Mouse (Mus musculus) stomach, embryonic 15.5 days (tissue): ENCODE measurements around the gene Gm27235. TPM values are rescaled to one million over a fixed set of nuclear protein-coding genes. Genes with fewer than 3 reads are reported as not detected.
"Not testable (repeated sequence)": the region's sequence is repeated elsewhere in the genome, so short reads cannot be mapped to it uniquely, and the experiment has no call there.

ENCODE experiments used
- ATAC-seq: fragments of 200-750 bp; cut with Nextera tagmentation; 2 replicates; pipeline ENCODE4 v1.8.0; 2017; ENCODE audit warnings: low read depth, moderate number of reproducible peaks, moderate TSS enrichment; ENCODE audit not compliant: insufficient read depth, low FRiP score
- H3K27ac ChIP-seq: fragments of 300-500 bp; sonication (generic); 2 replicates; pipeline ENCODE4 v1.5.1; 2015; ENCODE audit warnings: mild to moderate bottlenecking, inconsistent platforms
- H3K27me3 ChIP-seq: fragments of 300-500 bp; sonication (generic); replicated peaks from 2 replicates; pipeline ENCODE4 v1.6.1; 2015; ENCODE audit warnings: inconsistent platforms
- H3K36me3 ChIP-seq: fragments of 300-500 bp; sonication (generic); 2 replicates; pipeline ENCODE4 v1.6.1; 2015; ENCODE audit warnings: inconsistent platforms
- H3K4me1 ChIP-seq: fragments of 300-500 bp; sonication (generic); 2 replicates; pipeline ENCODE4 v1.6.1; 2015; ENCODE audit warnings: inconsistent platforms
- H3K4me2 ChIP-seq: fragments of 300-500 bp; sonication (generic); 2 replicates; pipeline ENCODE4 v1.6.1; 2015; ENCODE audit warnings: mild to moderate bottlenecking, inconsistent platforms
- H3K4me3 ChIP-seq: fragments of 300-500 bp; sonication (generic); replicated peaks from 2 replicates; pipeline ENCODE4 v1.5.1; 2015; ENCODE audit warnings: inconsistent platforms
- H3K9ac ChIP-seq: fragments of 300-500 bp; sonication (generic); 2 replicates; pipeline ENCODE4 v1.6.1; 2015; ENCODE audit warnings: inconsistent platforms
- H3K9me3 ChIP-seq: fragments of 300-500 bp; sonication (generic); 2 replicates; pipeline ENCODE4 v1.6.1; 2016; ENCODE audit warnings: inconsistent platforms
- WGBS: fragments of 180-500 bp; shearing (Covaris S2); methylation state at CpG from one replicate; pipeline ENCODE4 v1.1.7; 2015; 5-methylcytosine and 5-hydroxymethylcytosine counted together
- polyA plus RNA-seq: library from polyadenylated mRNA; unstranded; fragments of >200 nt; fragmentation: Nextera tagmentation; extraction: Ambion mirVana; gene quantifications from 2 replicates; pipeline ENCODE4 v1.2.1, GENCODE M21; 2015

Gm27235 gene
- not detected in 2 replicates for polyA plus RNA-seq

GRCm38 (mm10) chr9:35790001-35790400, at the start of gene Gm27235, which contains the start of gene D730048I06Rik:
Gm27235 (minus strand) TSS chr9:35790101.
D730048I06Rik (minus strand) TSS chr9:35790112.
- no peaks in the 10 kb centered on the region for H3K27me3 ChIP-seq
- H3K27ac ChIP-seq = no peak within 1 kb of the TSS
- 89% methylated on average over 3 of the region's 3 CpGs for WGBS
- H3K4me3 ChIP-seq = no peak within 1 kb of the TSS
- no peaks in the 10 kb centered on the region for H3K9me3 ChIP-seq
- no peaks in the 10 kb centered on the region for H3K36me3 ChIP-seq
- H3K4me2 ChIP-seq = no peak within 1 kb of the TSS
- no peak within 1 kb of the TSS for H3K9ac ChIP-seq
- ATAC-seq = no peak
- H3K4me1 ChIP-seq = no peaks in the 10 kb centered on the region

GRCm38 (mm10) chr9:35817881-35818280, 28.0 kb upstream of the Gm27235 start:
- 94% methylated on average over 15 of the region's 15 CpGs for WGBS
- ATAC-seq, H3K4me1 ChIP-seq, H3K9ac ChIP-seq, H3K4me2 ChIP-seq, H3K27me3 ChIP-seq, H3K27ac ChIP-seq, H3K4me3 ChIP-seq, H3K36me3 ChIP-seq, H3K9me3 ChIP-seq: not testable (repeated sequence)

GRCm38 (mm10) chr9:35798146-35798545, 8.2 kb upstream of the Gm27235 start:
- no peak for ATAC-seq
- no peaks in the 10 kb centered on the region for H3K9me3 ChIP-seq
- no peak overlapping the region for H3K4me2 ChIP-seq

GRCm38 (mm10) chr9:35778009-35778408, 11.9 kb downstream of the Gm27235 start, which contains the start of gene Gm17727:
Gm17727 (minus strand) TSS chr9:35778109.
- no peak for ATAC-seq

More at GRCm38 (mm10) chr9:35798146-35798545, 8.2 kb upstream of the Gm27235 start:
- Histone ChIP-seq H3K4me1 (no peaks in the 10 kb centered on the region), H3K27ac (no peak overlapping the region), H3K27me3 (no peaks in the 10 kb centered on the region), H3K36me3 (no peaks in the 10 kb centered on the region), H3K4me3 (no peak overlapping the region), H3K9ac (no peak overlapping the region)

GRCm38 (mm10) chr9:35756843-35757242, 33.1 kb downstream of the Gm27235 start:
- Histone ChIP-seq H3K27me3 (no peaks in the 10 kb centered on the region), H3K4me2 (no peak overlapping the region), H3K36me3 (no peaks in the 10 kb centered on the region), H3K4me3 (no peak overlapping the region), H3K9me3 (no peaks in the 10 kb centered on the region), H3K9ac (no peak overlapping the region), H3K4me1 (no peaks in the 10 kb centered on the region), H3K27ac (no peak overlapping the region)
- ATAC-seq = no peak

More at GRCm38 (mm10) chr9:35778009-35778408, 11.9 kb downstream of the Gm27235 start, which contains the start of gene Gm17727:
- Histone ChIP-seq H3K4me3 (no peak within 1 kb of the TSS), H3K9ac (no peak within 1 kb of the TSS), H3K4me1 (no peaks in the 10 kb centered on the region), H3K27ac (no peak within 1 kb of the TSS), H3K4me2 (no peak within 1 kb of the TSS), H3K36me3 (no peaks in the 10 kb centered on the region), H3K27me3 (no peaks in the 10 kb centered on the region), H3K9me3 (no peaks in the 10 kb centered on the region)
- 60% methylated on average over 3 of the region's 3 CpGs for WGBS

- H3K4me2 ChIP-seq = no peak within 1 kb of the TSS
- ATAC-seq = no peak
- H3K27ac ChIP-seq = no peak within 1 kb of the TSS
- H3K4me3 ChIP-seq = no peak within 1 kb of the TSS
- no peaks in the 10 kb centered on the region for H3K27me3 ChIP-seq
- H3K9me3 ChIP-seq = no peaks in the 10 kb centered on the region
- H3K36me3 ChIP-seq = no peaks in the 10 kb centered on the region
- H3K4me1 ChIP-seq = no peaks in the 10 kb centered on the region
- no peak within 1 kb of the TSS for H3K9ac ChIP-seq
Measured at GRCm38 (mm10) chr9:35740749-35741148, 49.2 kb downstream of the Gm27235 start, which contains the start of gene Gm17677. Gm17677 (plus strand) TSS chr9:35741049.

Other genes starting within 250 kb of the Gm27235 start
- gene Ddx25, start 231.6 kb downstream of the Gm27235 start, polyA plus RNA-seq = 1.6 and 1.8 TPM in 2 replicates
- 17.0 and 17.8 TPM in 2 replicates for gene Pus3, start 231.5 kb downstream of the Gm27235 start, polyA plus RNA-seq
- 0.79 and 0.95 TPM in 2 replicates for gene Pate2, start 219.8 kb downstream of the Gm27235 start, polyA plus RNA-seq
- gene Hyls1, start 219.7 kb downstream of the Gm27235 start, polyA plus RNA-seq = 12.2 and 12.4 TPM in 2 replicates
- not detected in 2 replicates for gene Pate4, start 178.2 kb downstream of the Gm27235 start, polyA plus RNA-seq
- gene Pate3, start 141.9 kb downstream of the Gm27235 start, polyA plus RNA-seq = not detected in 2 replicates
- not detected in 2 replicates for gene Pate1, start 102.7 kb downstream of the Gm27235 start, polyA plus RNA-seq
- gene Gm17677, start 49.1 kb downstream of the Gm27235 start, polyA plus RNA-seq = not detected in 2 replicates
- gene Gm17727, start 12.0 kb downstream of the Gm27235 start, polyA plus RNA-seq = not detected in 2 replicates
- not detected in 2 replicates for gene D730048I06Rik, start within 50 bp of the Gm27235 start, polyA plus RNA-seq
- gene 9230110F15Rik, start 54.0 kb upstream of the Gm27235 start, polyA plus RNA-seq = not detected in 2 replicates
- not detected in 2 replicates for gene 9230113P08Rik, start 118.3 kb upstream of the Gm27235 start, polyA plus RNA-seq